Mouse (Mus musculus): ENCODE results near the gene Tsga13. TPM values are rescaled to one million over a fixed set of nuclear protein-coding genes. Genes with fewer than 3 reads are reported as not detected.

The Tsga13 gene
- 0.32 and 0.33 TPM in 2 replicates for polyA plus RNA-seq (2015; fragmentation: Nextera tagmentation; extraction: Ambion mirVana)

DNA sequence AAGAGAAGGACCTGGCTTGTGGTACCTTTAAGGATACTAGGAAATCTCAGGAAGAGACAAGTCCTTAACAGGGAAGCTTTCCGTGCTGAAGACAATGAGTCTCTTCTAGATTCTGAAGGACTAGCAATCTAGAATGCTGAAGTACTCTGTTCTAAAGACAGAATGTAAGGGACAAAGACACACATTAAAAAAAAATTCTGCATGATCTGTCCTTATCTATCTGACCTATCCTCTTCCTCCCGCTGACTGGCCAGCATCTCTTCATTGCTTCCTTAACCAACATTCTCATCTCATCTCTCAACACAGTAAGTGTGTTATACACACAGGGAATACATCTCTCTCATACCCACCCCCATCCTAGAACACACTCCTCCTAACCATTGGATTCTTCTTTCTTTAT is at the start of gene Tsga13:
Gene Tsga13, minus strand, starts transcription at position 101 of the 400 bp plus-strand sequence.
- Histone ChIP-seq H3K4me1 (no peaks in the 10 kb centered on the region), H3K27ac (no peak within 1 kb of the TSS), H3K36me3 (no peaks in the 10 kb centered on the region), H3K4me2 (no peak within 1 kb of the TSS), H3K9me3 (replicated peaks) (no peaks in the 10 kb centered on the region), H3K4me3 (replicated peaks) (no peak within 1 kb of the TSS), H3K9ac (no peak within 1 kb of the TSS), H3K27me3 (no peaks in the 10 kb centered on the region)
- ATAC-seq (replicated peaks; ENCODE audit: low FRiP score) = no peak
- 98% methylated on average over 2 of the region's 2 CpGs for WGBS

GRCm38 (mm10) chr6:30958736-30959540 is 43.6 kb upstream of the Tsga13 start, which contains the start of gene Klf14:
Klf14 (minus strand) TSS chr6:30959078.
- Histone ChIP-seq H3K4me1 (peaks cover 13% of the 10 kb centered on the region; the same call in 1 of the 2 replicates), H3K27ac (no peak within 1 kb of the TSS), H3K4me3 (replicated peaks) (peak within 1 kb of the TSS; percentile 65), H3K9ac (peak within 1 kb of the TSS; percentile 19), H3K4me2 (peak within 1 kb of the TSS; percentile 93), H3K36me3 (peaks cover 12% of the 10 kb centered on the region), H3K9me3 (replicated peaks) (peaks cover 24% of the 10 kb centered on the region), H3K27me3 (peaks cover 62% of the 10 kb centered on the region)
- WGBS = under 1% methylated on average over 75 of the region's 75 CpGs
- peak; percentile 29; the same call in 1 of the 2 replicates for ATAC-seq (replicated peaks; ENCODE audit: low FRiP score)

DNA sequence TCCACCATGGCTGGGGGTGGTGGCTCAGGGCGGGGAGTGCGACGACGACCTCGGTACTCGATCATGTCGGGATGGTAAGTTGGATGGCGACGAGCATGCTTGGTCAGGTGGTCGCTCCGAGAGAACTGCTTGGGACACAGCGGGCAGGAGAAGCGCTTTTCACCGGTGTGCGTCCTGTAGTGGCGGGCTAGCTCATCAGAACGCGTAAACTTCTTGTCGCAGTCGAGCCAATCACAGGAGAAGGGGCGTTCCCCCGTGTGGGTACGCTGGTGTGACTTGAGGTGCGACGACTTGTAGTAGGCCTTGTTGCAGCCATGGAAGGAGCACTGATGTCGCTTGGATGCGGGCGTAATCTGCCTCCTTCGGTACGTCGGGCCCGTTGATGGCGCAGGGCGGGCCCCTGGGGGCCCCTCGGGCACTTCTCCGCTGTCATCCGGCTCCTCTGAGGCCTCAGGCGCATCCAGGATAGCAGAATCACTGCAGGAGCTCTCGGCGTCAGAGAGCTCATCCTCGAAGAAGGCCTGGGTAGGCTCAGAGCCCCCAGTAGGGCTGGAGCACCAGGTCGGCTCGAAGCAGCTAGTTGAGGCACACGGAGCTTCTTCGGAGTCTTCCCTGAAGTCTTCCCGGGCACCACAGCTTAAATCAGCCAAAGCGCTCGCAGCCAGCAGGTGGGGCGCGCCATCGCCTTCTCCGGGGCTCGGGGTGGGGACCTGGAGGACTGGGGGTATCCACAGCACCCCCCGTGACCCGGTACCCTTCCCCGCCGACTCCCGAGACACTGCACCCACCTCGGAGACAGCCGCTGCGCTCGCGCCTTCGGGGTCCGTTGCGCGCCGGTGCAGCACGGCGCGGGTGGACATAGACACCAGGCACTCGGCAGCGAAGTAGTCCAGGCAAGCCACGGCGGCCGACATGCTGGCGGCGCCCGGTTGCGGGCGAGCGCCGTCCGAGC is 42.7 kb upstream of the Tsga13 start:
- Histone ChIP-seq H3K4me3 (replicated peaks) (peak overlapping the region; percentile 65), H3K27ac (no peak overlapping the region), H3K36me3 (peaks cover 12% of the 10 kb centered on the region), H3K4me2 (peak overlapping the region; percentile 93), H3K9me3 (replicated peaks) (peaks cover 24% of the 10 kb centered on the region), H3K9ac (peak overlapping the region; percentile 19; the same call in 1 of the 2 replicates), H3K27me3 (peaks cover 54% of the 10 kb centered on the region), H3K4me1 (peaks cover 13% of the 10 kb centered on the region; the same call in 1 of the 2 replicates)
- 4% methylated on average over 84 of the region's 84 CpGs for WGBS
- ATAC-seq (replicated peaks; ENCODE audit: low FRiP score) = peak; percentile 36; the same call in 1 of the 2 replicates

DNA sequence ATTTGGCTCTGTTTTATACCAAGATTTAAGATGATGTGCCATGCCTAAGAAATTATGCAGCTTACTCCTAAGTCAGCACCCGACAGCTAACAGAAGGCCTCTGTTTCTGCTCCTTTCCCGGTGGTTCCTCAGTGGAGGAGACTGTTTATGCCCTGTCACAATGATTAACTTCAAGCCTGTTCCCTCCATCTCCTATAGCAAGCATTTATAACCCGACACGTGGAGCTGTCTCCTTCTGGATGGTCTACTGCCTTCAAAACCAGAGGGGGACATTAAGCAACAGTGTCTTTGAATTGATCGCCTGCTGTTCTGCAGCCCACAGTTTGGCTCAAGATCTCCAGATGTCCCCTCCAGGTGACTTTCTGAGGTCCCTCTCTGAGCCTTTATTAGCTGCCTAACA is 23.9 kb upstream of the Tsga13 start:
- Histone ChIP-seq H3K9me3 (replicated peaks) (no peaks in the 10 kb centered on the region), H3K27ac (no peak overlapping the region), H3K4me3 (replicated peaks) (no peak overlapping the region), H3K9ac (no peak overlapping the region), H3K4me2 (no peak overlapping the region), H3K36me3 (no peaks in the 10 kb centered on the region), H3K27me3 (0 out of 2 replicates have a peak, but pooled peaks cover 2% of the 10 kb centered on the region), H3K4me1 (0 out of 2 replicates have a peak, but pooled peaks cover 2% of the 10 kb centered on the region)
- no peak for ATAC-seq (replicated peaks; ENCODE audit: low FRiP score)
- WGBS = 19% methylated on average over 5 of the region's 5 CpGs

DNA sequence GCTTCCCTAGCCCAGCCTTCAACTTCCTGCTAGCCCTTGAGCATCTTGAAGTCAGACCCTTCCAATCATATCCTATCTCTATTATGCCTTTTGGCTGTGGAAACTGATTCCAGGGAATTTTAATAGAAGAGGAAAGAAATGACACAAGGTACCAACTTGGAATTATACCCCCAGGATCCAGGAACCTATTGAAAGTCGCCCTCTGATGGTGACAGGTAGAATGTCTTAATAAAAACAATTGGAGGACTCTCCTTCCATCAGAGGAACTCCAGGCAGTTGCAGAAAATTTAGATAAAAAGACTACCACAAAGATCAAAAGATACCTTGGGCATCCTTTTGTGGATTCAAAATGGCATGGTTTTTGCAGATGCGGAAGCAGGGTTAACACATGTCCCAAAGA is 7.4 kb upstream of the Tsga13 start:
- no peaks in the 10 kb centered on the region for H3K36me3 ChIP-seq
- H3K4me3 ChIP-seq (replicated peaks) = no peak overlapping the region
- peaks cover 8% of the 10 kb centered on the region for H3K4me1 ChIP-seq
- H3K9me3 ChIP-seq (replicated peaks) = no peaks in the 10 kb centered on the region
- 51% methylated on average over 2 of the region's 2 CpGs for WGBS
- no peak for ATAC-seq (replicated peaks; ENCODE audit: low FRiP score)
- H3K9ac ChIP-seq = no peak overlapping the region
- H3K27me3 ChIP-seq = no peaks in the 10 kb centered on the region
- H3K4me2 ChIP-seq = no peak overlapping the region
- no peak overlapping the region for H3K27ac ChIP-seq

DNA sequence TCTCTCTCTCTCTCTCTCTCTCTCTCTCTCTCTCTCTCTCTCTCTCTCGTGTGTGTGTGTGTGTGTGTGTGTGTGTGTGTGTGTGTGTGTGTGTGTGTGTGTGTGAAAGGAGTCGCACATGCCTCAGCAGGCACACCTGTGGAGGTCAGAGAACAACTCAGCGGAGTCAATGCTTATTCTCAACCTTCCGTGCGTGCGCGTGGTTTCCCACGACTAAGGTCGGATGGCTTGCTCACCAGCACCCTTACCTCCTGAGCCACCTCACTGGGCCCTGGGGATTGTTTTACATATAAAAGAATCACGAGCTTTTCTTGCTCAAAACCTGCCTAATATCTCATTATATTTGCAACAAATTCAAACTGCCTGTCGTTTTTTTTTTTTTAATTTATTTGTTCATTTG is 6.5 kb upstream of the Tsga13 start:
- Histone ChIP-seq H3K27me3 (no peaks in the 10 kb centered on the region), H3K4me3 (replicated peaks) (no peak overlapping the region), H3K9me3 (replicated peaks) (no peaks in the 10 kb centered on the region), H3K27ac (no peak overlapping the region), H3K36me3 (no peaks in the 10 kb centered on the region), H3K4me2 (peak overlapping the region; percentile 55), H3K4me1 (peaks cover 8% of the 10 kb centered on the region), H3K9ac (no peak overlapping the region)
- WGBS = 47% methylated on average over 10 of the region's 11 CpGs
- no peak for ATAC-seq (replicated peaks; ENCODE audit: low FRiP score)

DNA sequence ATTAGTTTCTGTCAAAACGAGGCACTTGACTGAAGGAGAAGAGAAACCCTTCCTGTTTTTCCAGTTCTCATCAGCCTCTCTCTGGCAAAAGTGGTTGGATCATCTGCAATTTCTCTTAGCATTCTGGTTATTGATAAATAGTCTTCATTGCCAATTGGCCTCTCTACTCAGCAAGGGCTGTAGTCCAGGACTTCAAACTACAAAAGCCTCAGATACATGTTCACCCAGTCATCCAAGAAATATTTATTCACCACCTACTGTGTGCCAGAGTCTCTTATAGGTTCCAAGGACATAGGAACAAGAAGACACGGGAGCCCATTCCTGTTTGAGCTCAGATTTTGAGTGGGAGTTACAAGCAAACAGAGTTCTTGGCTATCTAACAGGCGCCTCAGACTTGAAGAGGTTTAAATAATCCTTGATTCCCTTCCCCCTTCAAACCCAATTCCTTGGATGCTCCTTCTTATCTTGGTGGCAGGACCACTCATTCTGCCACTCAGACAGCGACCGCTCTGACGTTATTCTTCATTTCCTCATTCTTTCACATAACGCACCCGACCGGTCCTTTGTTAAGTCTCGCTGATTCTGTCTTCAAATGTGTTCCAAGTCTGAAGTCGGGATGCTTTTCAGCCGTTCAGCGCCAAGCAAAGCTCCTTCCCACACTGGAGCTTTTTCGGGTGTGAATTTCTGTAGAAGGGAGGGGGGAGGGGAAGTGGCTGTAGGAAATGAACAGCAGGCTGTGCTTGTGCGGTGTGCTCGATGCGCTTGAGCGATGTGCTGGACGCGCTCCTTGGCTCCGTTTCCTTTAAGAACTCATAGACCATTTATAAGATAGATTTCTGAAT is 5.7 kb upstream of the Tsga13 start:
- 35% methylated on average over 21 of the region's 21 CpGs for WGBS
- Histone ChIP-seq H3K4me2 (peak overlapping the region; percentile 55), H3K9me3 (replicated peaks) (no peaks in the 10 kb centered on the region), H3K27me3 (no peaks in the 10 kb centered on the region), H3K36me3 (no peaks in the 10 kb centered on the region), H3K4me1 (peaks cover 8% of the 10 kb centered on the region), H3K4me3 (replicated peaks) (peak overlapping the region; percentile 26), H3K9ac (no peak overlapping the region), H3K27ac (peak overlapping the region; percentile 27; the same call in 1 of the 2 replicates)
- 0 out of 2 replicates have a peak, but pooled peaks have one; percentile 36 for ATAC-seq (replicated peaks; ENCODE audit: low FRiP score)

DNA sequence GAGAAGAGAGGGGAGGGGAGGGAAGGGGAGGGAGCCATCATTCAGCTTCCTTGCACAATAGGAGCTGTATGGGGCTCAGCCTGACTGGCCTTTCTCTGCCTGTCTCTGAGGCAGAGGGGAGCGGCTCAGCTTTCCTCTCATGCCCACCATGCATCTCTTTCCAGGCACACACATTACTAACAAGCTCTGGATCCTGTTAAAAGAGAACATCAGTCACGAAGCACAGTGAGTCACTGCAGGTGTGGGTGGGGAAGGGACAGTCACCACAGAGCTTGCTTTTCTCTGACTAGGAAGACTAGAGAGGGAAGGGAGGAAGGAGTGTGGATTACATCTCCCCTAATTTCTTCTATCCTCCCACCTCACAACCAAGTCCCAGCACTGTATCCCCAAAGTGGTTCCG is 7.4 kb downstream of the Tsga13 start:
- Histone ChIP-seq H3K36me3 (no peaks in the 10 kb centered on the region), H3K4me1 (0 out of 2 replicates have a peak, but pooled peaks cover 7% of the 10 kb centered on the region), H3K9me3 (replicated peaks) (no peaks in the 10 kb centered on the region), H3K4me3 (replicated peaks) (no peak overlapping the region), H3K27me3 (no peaks in the 10 kb centered on the region), H3K4me2 (no peak overlapping the region), H3K27ac (no peak overlapping the region), H3K9ac (no peak overlapping the region)
- 64% methylated on average over 3 of the region's 3 CpGs for WGBS
- no peak for ATAC-seq (replicated peaks; ENCODE audit: low FRiP score)

- H3K27me3 ChIP-seq = no peaks in the 10 kb centered on the region
- no peaks in the 10 kb centered on the region for H3K36me3 ChIP-seq
- H3K4me3 ChIP-seq (replicated peaks) = no peak overlapping the region
- no peaks in the 10 kb centered on the region for H3K9me3 ChIP-seq (replicated peaks)
- WGBS = 44% methylated on average over 5 of the region's 5 CpGs
- no peak overlapping the region for H3K9ac ChIP-seq
- no peak for ATAC-seq (replicated peaks; ENCODE audit: low FRiP score)
- H3K4me2 ChIP-seq = no peak overlapping the region
- no peak overlapping the region for H3K27ac ChIP-seq
- H3K4me1 ChIP-seq = 0 out of 2 replicates have a peak, but pooled peaks cover 7% of the 10 kb centered on the region
These were observed 10.5 kb downstream of the Tsga13 start for GRCm38 (mm10) chr6:30904911-30905310.

GRCm38 (mm10) chr6:30904033-30904432 is 11.3 kb downstream of the Tsga13 start:
- H3K4me1 ChIP-seq = 0 out of 2 replicates have a peak, but pooled peaks cover 7% of the 10 kb centered on the region
- no peak overlapping the region for H3K9ac ChIP-seq
- H3K27ac ChIP-seq = no peak overlapping the region
- no peak overlapping the region for H3K4me3 ChIP-seq (replicated peaks)
- no peaks in the 10 kb centered on the region for H3K9me3 ChIP-seq (replicated peaks)
- H3K27me3 ChIP-seq = no peaks in the 10 kb centered on the region
- H3K4me2 ChIP-seq = no peak overlapping the region
- ATAC-seq (replicated peaks; ENCODE audit: low FRiP score) = no peak; the same call in 1 of the 2 replicates
- 9% methylated on average over 3 of the region's 3 CpGs for WGBS
- no peaks in the 10 kb centered on the region for H3K36me3 ChIP-seq

DNA sequence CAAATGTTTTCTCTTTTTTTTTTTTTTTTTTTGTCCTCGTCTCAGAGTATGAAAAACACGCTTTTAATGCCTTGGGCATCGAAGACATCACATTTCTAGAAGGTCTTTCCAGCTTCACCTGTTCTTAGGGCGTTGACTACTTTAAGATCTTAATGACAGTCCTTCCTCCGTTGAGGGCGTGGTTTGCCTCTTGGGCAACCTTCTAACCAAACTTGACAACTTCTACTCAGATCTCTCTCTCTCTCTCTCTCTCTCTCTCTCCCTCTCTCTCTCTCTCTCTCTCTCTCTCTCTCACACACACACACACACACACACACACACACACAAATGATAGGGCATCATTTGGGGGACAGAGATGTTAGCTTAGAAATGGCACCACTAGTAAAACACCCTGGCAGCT is 17.9 kb downstream of the Tsga13 start:
- Histone ChIP-seq H3K27ac (no peak overlapping the region), H3K27me3 (no peaks in the 10 kb centered on the region), H3K9me3 (replicated peaks) (no peaks in the 10 kb centered on the region), H3K9ac (no peak overlapping the region), H3K4me1 (peaks cover 13% of the 10 kb centered on the region), H3K4me2 (no peak overlapping the region), H3K4me3 (replicated peaks) (no peak overlapping the region), H3K36me3 (no peaks in the 10 kb centered on the region)
- WGBS = 73% methylated on average over 6 of the region's 6 CpGs
- no peak for ATAC-seq (replicated peaks; ENCODE audit: low FRiP score)
